Comparison of ENCODE assay signal across 8 mouse cellular contexts in the genomic region with DNA sequence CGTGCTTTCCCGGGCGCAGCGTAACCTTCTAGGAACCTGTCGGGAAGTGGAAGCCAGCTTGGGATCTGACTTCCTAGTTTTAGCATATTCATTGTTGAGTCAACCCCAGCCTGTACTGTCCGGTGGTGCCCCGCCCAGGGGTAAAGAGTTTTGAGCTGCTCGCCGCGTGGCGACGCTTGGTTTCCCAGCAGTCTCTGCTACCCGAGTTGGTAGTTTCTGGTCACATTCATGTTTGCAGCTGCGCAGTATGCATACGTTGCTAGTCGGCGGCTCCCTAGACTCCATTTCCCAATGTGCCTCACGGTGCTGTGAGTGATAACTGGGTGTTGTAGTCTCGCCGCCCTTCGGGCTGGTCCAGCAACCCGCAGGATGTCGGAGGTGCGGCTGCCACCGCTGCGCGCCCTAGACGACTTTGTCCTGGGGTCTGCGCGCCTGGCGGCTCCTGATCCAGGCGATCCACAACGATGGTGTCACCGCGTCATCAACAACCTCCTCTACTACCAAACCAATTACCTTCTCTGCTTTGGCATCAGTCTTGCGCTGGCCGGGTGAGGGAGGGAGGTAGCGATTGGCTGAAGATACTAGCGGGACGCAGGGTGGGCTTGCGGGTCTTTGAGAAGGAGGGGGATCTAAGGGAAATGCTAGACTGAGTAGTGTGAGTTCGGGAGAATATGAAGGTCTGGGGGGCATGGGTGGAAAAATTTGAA. TPM values are rescaled to one million over a fixed set of nuclear protein-coding genes. Genes with fewer than 3 reads are reported as not detected.
DNase-seq lines count a peak whose midpoint lies in the region; ATAC-seq and TF ChIP-seq lines count a peak whose summit lies in the region.

A gene (plus strand): TSS at position 225 of the 707 bp plus-strand sequence.

- TF ChIP-seq POLR2A in MEL (IDR thresholded peaks at IDR 0.05; ENCODE audit: control insufficient read depth in 1 of 2, insufficient read depth in 1 of 2, low read depth in 1 of 2, low read length in 2 of 2, poor library complexity in 1 of 2) = peak; percentile 52 to 87; a peak in 3 of 4 replicates

- no peaks in the 10 kb centered on the region for H3K9me3 ChIP-seq in MEL (replicated peaks; ENCODE audit: insufficient read depth, low read length)
- H3K9me3 ChIP-seq in forebrain, postnatal 0 days (ENCODE audit: low read length) = no peaks in the 10 kb centered on the region
- no peaks in the 10 kb centered on the region for H3K9me3 ChIP-seq in lung, embryonic 16.5 days (ENCODE audit: control insufficient read depth, low read length)

- TF ChIP-seq EP300 in MEL (IDR thresholded peaks at IDR 0.05; ENCODE audit: low read depth in 1 of 2, low read length in 2 of 2) = no peak

- H3K36me3 ChIP-seq in MEL (ENCODE audit: control insufficient read depth in 1 of 2, insufficient read depth in 2 of 2, low read length in 2 of 2) = no peaks in the 10 kb centered on the region
- H3K36me3 ChIP-seq in forebrain, postnatal 0 days (ENCODE audit: insufficient read depth) = 0 out of 2 replicates have a peak, but pooled peaks cover 2% of the 10 kb centered on the region
- H3K36me3 ChIP-seq in lung, embryonic 16.5 days (ENCODE audit: control insufficient read depth, insufficient read depth, low read length) = peaks cover 5% of the 10 kb centered on the region

- peak within 1 kb of the TSS; percentile 77 for H3K9ac ChIP-seq in MEL (ENCODE audit: control insufficient read depth, low read depth, low read length, poor library complexity, severe bottlenecking)
- peak within 1 kb of the TSS; percentile 55 for H3K9ac ChIP-seq in forebrain, postnatal 0 days
- H3K9ac ChIP-seq in lung, embryonic 16.5 days (ENCODE audit: low read length) = peak within 1 kb of the TSS; percentile 64

- peaks cover 3 to 11% of the 10 kb centered on the region in 2 experiments; a peak in 2 of 4 replicates for H3K4me1 ChIP-seq in MEL (ENCODE audit: control insufficient read depth in 1 of 2, insufficient read depth in 2 of 2, low read length in 2 of 2)
- H3K4me1 ChIP-seq in forebrain, postnatal 0 days (ENCODE audit: insufficient read depth) = no peaks in the 10 kb centered on the region
- H3K4me1 ChIP-seq in lung, embryonic 16.5 days (replicated peaks; ENCODE audit: control insufficient read depth, insufficient read depth, low read length) = no peaks in the 10 kb centered on the region

- peak within 1 kb of the TSS; percentile 72 for H3K27ac ChIP-seq in MEL (ENCODE audit: control insufficient read depth, low read depth, low read length)
- peak within 1 kb of the TSS; percentile 59; the same call in 1 of the 2 replicates for H3K27ac ChIP-seq in forebrain, postnatal 0 days (ENCODE audit: low read depth, low read length)
- peak within 1 kb of the TSS; percentile 67 for H3K27ac ChIP-seq in lung, embryonic 16.5 days (ENCODE audit: low read length)

- H3K79me2 ChIP-seq in MEL (ENCODE audit: control insufficient read depth, insufficient read depth, low read length, poor library complexity) = peaks cover 1% of the 10 kb centered on the region

- peak within 1 kb of the TSS; percentile 63 to 77 for H3K4me3 ChIP-seq in MEL (ENCODE audit: control insufficient read depth in 1 of 2, insufficient read depth in 1 of 2, low read depth in 2 of 2, low read length in 2 of 2)
- peak within 1 kb of the TSS; percentile 45 for H3K4me3 ChIP-seq in forebrain, postnatal 0 days (ENCODE audit: low read depth, low read length)
- peak within 1 kb of the TSS; percentile 53 for H3K4me3 ChIP-seq in lung, embryonic 16.5 days (ENCODE audit: low read length)

- peak; percentile 97 for ATAC-seq in forebrain, postnatal 0 days
- ATAC-seq in lung, embryonic 16.5 days (ENCODE audit: low read depth) = peak; percentile 91

- no peak for TF ChIP-seq RAD21 in MEL (IDR thresholded peaks at IDR 0.05; ENCODE audit: low read depth, low read length)

- TF ChIP-seq CTCF in MEL (IDR thresholded peaks at IDR 0.05 in 2 of 3, conservative IDR thresholded peaks at IDR 0.05 in 1 of 3; ENCODE audit: control insufficient read depth in 1 of 3, insufficient read depth in 1 of 3, low read depth in 2 of 3, low read length in 3 of 3, poor library complexity in 1 of 3, severe bottlenecking in 1 of 3) = no peak
- TF ChIP-seq CTCF in forebrain, postnatal 0 days (IDR thresholded peaks at IDR 0.05; ENCODE audit: low read depth) = peak; percentile 16; the same call in 1 of the 2 replicates

- WGBS in forebrain, postnatal 0 days = 24% methylated on average over 42 of the region's 42 CpGs
- 15% methylated on average over 41 of the region's 42 CpGs for WGBS in lung, embryonic 16.5 days

- no peaks in the 10 kb centered on the region for H3K27me3 ChIP-seq in MEL (ENCODE audit: control insufficient read depth in 1 of 2, insufficient read depth in 2 of 2, low read length in 2 of 2)
- H3K27me3 ChIP-seq in forebrain, postnatal 0 days (ENCODE audit: insufficient read depth, low read length) = no peaks in the 10 kb centered on the region
- H3K27me3 ChIP-seq in lung, embryonic 16.5 days (ENCODE audit: control insufficient read depth, insufficient read depth, low read depth, low read length) = no peaks in the 10 kb centered on the region

- peak within 1 kb of the TSS; percentile 53 for H3K4me2 ChIP-seq in forebrain, postnatal 0 days (ENCODE audit: low read depth)
- H3K4me2 ChIP-seq in lung, embryonic 16.5 days (ENCODE audit: low read depth, low read length) = peak within 1 kb of the TSS; percentile 57

- DNase-seq in MEL (ENCODE audit: low read depth, low spot score) = peak; percentile 97
- DNase-seq in cerebellum, adult 18-20 months = peak; percentile 75 to 86
- DNase-seq in forebrain, postnatal 0 days = peak; percentile 89
- DNase-seq in heart, postnatal 4 days = peak; percentile 75
- DNase-seq in layer of hippocampus, adult 9-10 months (ENCODE audit: low spot score) = peak; percentile 76
- DNase-seq in ovary, postnatal 10 days (ENCODE audit: low spot score) = peak; percentile 26
- peak; percentile 60 for DNase-seq in thymus, postnatal 10 days (ENCODE audit: low spot score in 2 of 2)

TF ChIP-seq in MEL, 35 proteins besides CTCF, POLR2A, EP300 and RAD21 (continues in another document):
- TF ChIP-seq ZNF384 (IDR thresholded peaks at IDR 0.05; ENCODE audit: low read depth, low read length) (no peak), MXI1 (IDR thresholded peaks at IDR 0.05; ENCODE audit: low read depth, low read length) (peak; percentile 84), HCFC1 (IDR thresholded peaks at IDR 0.05; ENCODE audit: low read depth, low read length) (peak; percentile 99), SMC3 (IDR thresholded peaks at IDR 0.05; ENCODE audit: low read depth, low read length) (no peak), MEF2A (IDR thresholded peaks at IDR 0.05; ENCODE audit: extremely low read depth, insufficient replicate concordance, low read depth, low read length, poor library complexity, severe bottlenecking) (no peak), TBP (IDR thresholded peaks at IDR 0.05; ENCODE audit: low read depth, low read length) (peak; percentile 78), POLR2AphosphoS2 (IDR thresholded peaks at IDR 0.05; ENCODE audit: low read length) (peak; percentile 82), NRF1 (IDR thresholded peaks at IDR 0.05; ENCODE audit: insufficient read depth, low read depth, low read length, poor library complexity, severe bottlenecking) (peak; percentile 79), GABPA (IDR thresholded peaks at IDR 0.05; ENCODE audit: low read depth, low read length) (no peak), BHLHE40 (IDR thresholded peaks at IDR 0.05; ENCODE audit: borderline replicate concordance, low read depth, low read length) (no peak), MAX (IDR thresholded peaks at IDR 0.05; ENCODE audit: low read length) (peak; percentile 87), MAZ (IDR thresholded peaks at IDR 0.05; ENCODE audit: low read depth, low read length) (no peak), ELF1 (IDR thresholded peaks at IDR 0.05; ENCODE audit: low read depth, low read length) (peak; percentile 77; the same call in 1 of the 2 replicates), MAFK (IDR thresholded peaks at IDR 0.05; ENCODE audit: borderline replicate concordance, low read depth, low read length) (no peak), TCF12 (IDR thresholded peaks at IDR 0.05; ENCODE audit: low read depth, low read length) (peak; percentile 6; the same call in 1 of the 2 replicates), JUND (IDR thresholded peaks at IDR 0.05; ENCODE audit: low read depth, low read length) (no peak), GATA1 (IDR thresholded peaks at IDR 0.05; ENCODE audit: low read depth, low read length) (peak; percentile 51; the same call in 1 of the 2 replicates), ZKSCAN1 (IDR thresholded peaks at IDR 0.05; ENCODE audit: low read depth, low read length) (no peak), POLR2AphosphoS5 (IDR thresholded peaks at IDR 0.05; ENCODE audit: borderline replicate concordance, low read depth, low read length) (no peak), CHD2 (IDR thresholded peaks at IDR 0.05; ENCODE audit: low read length) (peak; percentile 39), TAL1 (IDR thresholded peaks at IDR 0.05; ENCODE audit: low read length) (no peak), SIN3A (IDR thresholded peaks at IDR 0.05; ENCODE audit: low read length) (peak; percentile 85), USF1 (IDR thresholded peaks at IDR 0.05; ENCODE audit: low read depth, low read length) (peak; percentile 76), MYB (IDR thresholded peaks at IDR 0.05; ENCODE audit: low read depth, low read length) (no peak), USF2 (IDR thresholded peaks at IDR 0.05; ENCODE audit: borderline replicate concordance in 1 of 2, insufficient read depth in 1 of 2, low read depth in 1 of 2, low read length in 2 of 2) (no peak), CHD1 (IDR thresholded peaks at IDR 0.05; ENCODE audit: low read depth, low read length) (no peak), E2F4 (IDR thresholded peaks at IDR 0.05; ENCODE audit: borderline replicate concordance, low read depth, low read length) (no peak), ZC3H11A (IDR thresholded peaks at IDR 0.05; ENCODE audit: low read depth, low read length) (no peak), UBTF (IDR thresholded peaks at IDR 0.05; ENCODE audit: borderline replicate concordance, insufficient read depth, low read depth, low read length) (no peak), RCOR1 (IDR thresholded peaks at IDR 0.05; ENCODE audit: low read depth, low read length) (no peak), KAT2A (conservative IDR thresholded peaks at IDR 0.05; ENCODE audit: low read depth, low read length) (peak; percentile 96)

RNA-seq across cellular contexts. Expression of the gene that starts here (rescaled TPM):
- total RNA-seq in MEL (2012; rRNA removed) = 19.1 and 23.0 TPM in 2 replicates
- polyA plus RNA-seq in MEL (2012; ENCODE audit: insufficient read depth in 1 of 2, insufficient read length in 2 of 2, low read depth in 1 of 2, low replicate concordance in 2 of 2, missing spikeins in 1 of 2) = 10 to 100 TPM in 1 of 2 experiments, not detected in 1; 60.1 TPM
- total RNA-seq in forebrain, postnatal 0 days (2014; rRNA removed) = 87.2 and 89.6 TPM in 2 replicates
- polyA plus RNA-seq in forebrain, postnatal 0 days (2015; fragmentation: Nextera tagmentation; extraction: Ambion mirVana) = 139 TPM in 2 replicates
- 10 to 100 TPM; 10.3 to 11.0 TPM for total RNA-seq in heart, postnatal 4 days (2021)
- 54.7 and 60.6 TPM in 2 replicates for polyA plus RNA-seq in lung, embryonic 16.5 days (2015; fragmentation: Nextera tagmentation; extraction: Ambion mirVana)

Comparison
In these comparisons a context has a peak if more than half of its experiments do, and no peak if none do; other contexts are left out.
1. Peak in every context shown above with its lines: DNase-seq, ATAC-seq, H3K4me3 ChIP-seq and H3K27ac ChIP-seq.
2. DNase-seq: peak in every context shown above with its lines; median percentile 97 in MEL; 89 in forebrain, postnatal 0 days; 80 in cerebellum, adult 18-20 months; 76 in layer of hippocampus, adult 9-10 months; 75 in heart, postnatal 4 days; 60 in thymus, postnatal 10 days; 26 in ovary, postnatal 10 days.